Mouse (Mus musculus): Measurements from ENCODE around the gene Plcg2.
A peak's percentile ranks its signal among the peaks of the same experiment; 100 is the strongest.

Plcg2 gene

GRCm38 (mm10) chr8:117498179-117498914, at the start of gene Plcg2:
TSS of gene Plcg2 (plus strand) at chr8:117498291.
- peak; percentile 34 for DNase-seq (ENCODE audit: low spot score)

GRCm38 (mm10) chr8:117451072-117451471, 47.0 kb upstream of the Plcg2 start:
- no peak for DNase-seq (ENCODE audit: low spot score)

- DNase-seq (ENCODE audit: low spot score) = no peak
Measured at GRCm38 (mm10) chr8:117453974-117454373, 44.1 kb upstream of the Plcg2 start.

GRCm38 (mm10) chr8:117454516-117455116, 43.5 kb upstream of the Plcg2 start:
- no peak for DNase-seq (ENCODE audit: low spot score)

GRCm38 (mm10) chr8:117455701-117456100, 42.4 kb upstream of the Plcg2 start:
- no peak for DNase-seq (ENCODE audit: low spot score)

- DNase-seq (ENCODE audit: low spot score) = no peak
Measured at GRCm38 (mm10) chr8:117458440-117458839, 39.7 kb upstream of the Plcg2 start.

- no peak for DNase-seq (ENCODE audit: low spot score)
Measured at GRCm38 (mm10) chr8:117462701-117463284, 35.3 kb upstream of the Plcg2 start.

GRCm38 (mm10) chr8:117464525-117464924, 33.6 kb upstream of the Plcg2 start:
- no peak for DNase-seq (ENCODE audit: low spot score)

GRCm38 (mm10) chr8:117465250-117465649, 32.8 kb upstream of the Plcg2 start:
- peak; percentile 93 for DNase-seq (ENCODE audit: low spot score)

GRCm38 (mm10) chr8:117467466-117467865, 30.6 kb upstream of the Plcg2 start:
- DNase-seq (ENCODE audit: low spot score) = no peak

GRCm38 (mm10) chr8:117469431-117470341, 28.4 kb upstream of the Plcg2 start:
- no peak for DNase-seq (ENCODE audit: low spot score)

- peak; percentile 91 for DNase-seq (ENCODE audit: low spot score)
Measured at GRCm38 (mm10) chr8:117470342-117470781, 27.7 kb upstream of the Plcg2 start.

GRCm38 (mm10) chr8:117471174-117471573, 26.9 kb upstream of the Plcg2 start:
- DNase-seq (ENCODE audit: low spot score) = peak; percentile 78

- DNase-seq (ENCODE audit: low spot score) = no peak
Measured at GRCm38 (mm10) chr8:117471655-117472054, 26.4 kb upstream of the Plcg2 start.

GRCm38 (mm10) chr8:117472332-117472731, 25.8 kb upstream of the Plcg2 start:
- no peak for DNase-seq (ENCODE audit: low spot score)

GRCm38 (mm10) chr8:117474944-117475343, 23.1 kb upstream of the Plcg2 start:
- DNase-seq (ENCODE audit: low spot score) = peak; percentile 92

- no peak for DNase-seq (ENCODE audit: low spot score)
Measured at GRCm38 (mm10) chr8:117475819-117476218, 22.3 kb upstream of the Plcg2 start.

- DNase-seq (ENCODE audit: low spot score) = no peak
Measured at GRCm38 (mm10) chr8:117478082-117478481, 20.0 kb upstream of the Plcg2 start.

GRCm38 (mm10) chr8:117479996-117480395, 18.1 kb upstream of the Plcg2 start:
- no peak for DNase-seq (ENCODE audit: low spot score)

GRCm38 (mm10) chr8:117480516-117480915, 17.6 kb upstream of the Plcg2 start:
- peak; percentile 38 for DNase-seq (ENCODE audit: low spot score)

- no peak for DNase-seq (ENCODE audit: low spot score)
Measured at GRCm38 (mm10) chr8:117481830-117482229, 16.3 kb upstream of the Plcg2 start.

GRCm38 (mm10) chr8:117484731-117485130, 13.4 kb upstream of the Plcg2 start:
- no peak for DNase-seq (ENCODE audit: low spot score)
